24 mouse cellular contexts compared by ENCODE assay signal in genomic region chr10:89110917-89111316, GRCm38 (mm10).
"Had no signal": no experiment of that assay in that cellular context is flagged by ENCODE, and none has a peak within 500 bp of the region (broad histone marks: within the 10 kb centered on the region; RNA-seq: fewer than 3 reads in every experiment).

No protein-coding gene starts in this region.

- H3K4me1 ChIP-seq: heart, embryonic 10.5 days; heart, embryonic 12.5 days; hindbrain, embryonic 10.5 days; hindbrain, embryonic 12.5 days; intestine, embryonic 15.5 days; limb, embryonic 13.5 days; limb, embryonic 15.5 days; liver, embryonic 12.5 days had no signal

- ATAC-seq: hindbrain, embryonic 16.5 days; inflammation-experienced regulatory T-cells, adult 6 months; intestine, embryonic 15.5 days; intestine, postnatal 0 days; liver, embryonic 12.5 days had no signal

- DNase-seq: gastrocnemius, adult 2 months; gastrocnemius, postnatal 10 days; gastrocnemius, postnatal 25 days; heart, adult 18-20 months; heart, postnatal 4 days; kidney, adult 18-20 months; kidney, adult 8-10 months; kidney, postnatal 10 days; kidney, postnatal 25 days; layer of hippocampus, adult 9-11 months; layer of hippocampus, postnatal 36 days; left cerebral cortex, postnatal 4 days had no signal

- H3K36me3 ChIP-seq: heart, embryonic 10.5 days; heart, embryonic 12.5 days; hindbrain, embryonic 10.5 days; hindbrain, embryonic 12.5 days; intestine, embryonic 15.5 days; limb, embryonic 13.5 days; limb, embryonic 15.5 days; liver, embryonic 12.5 days had no signal

- H3K27me3 ChIP-seq: heart, embryonic 12.5 days; hindbrain, embryonic 12.5 days; intestine, embryonic 15.5 days; limb, embryonic 13.5 days; limb, embryonic 15.5 days; liver, embryonic 12.5 days had no signal

- H3K9ac ChIP-seq: heart, embryonic 12.5 days; hindbrain, embryonic 12.5 days; hindbrain, embryonic 14.5 days; intestine, embryonic 15.5 days; limb, embryonic 13.5 days; limb, embryonic 15.5 days; liver, embryonic 12.5 days had no signal

- H3K4me3 ChIP-seq: gastrocnemius, adult 2 months; heart, embryonic 10.5 days; heart, embryonic 12.5 days; hindbrain, embryonic 10.5 days; hindbrain, embryonic 12.5 days; intestine, embryonic 15.5 days; limb, embryonic 13.5 days; limb, embryonic 15.5 days; liver, embryonic 12.5 days had no signal

- H3K4me2 ChIP-seq: heart, embryonic 12.5 days; hindbrain, embryonic 12.5 days; hindbrain, embryonic 14.5 days; intestine, embryonic 15.5 days; limb, embryonic 13.5 days; limb, embryonic 15.5 days; liver, embryonic 12.5 days had no signal

- H3K27ac ChIP-seq: gastrocnemius, adult 2 months; heart, embryonic 10.5 days; hindbrain, embryonic 10.5 days; hindbrain, embryonic 12.5 days; hindbrain, embryonic 14.5 days; intestine, embryonic 15.5 days; limb, embryonic 13.5 days; limb, embryonic 15.5 days; liver, embryonic 12.5 days had no signal

- H3K9me3 ChIP-seq: heart, embryonic 10.5 days; heart, embryonic 12.5 days; hindbrain, embryonic 10.5 days; hindbrain, embryonic 12.5 days; intestine, embryonic 15.5 days; limb, embryonic 13.5 days; limb, embryonic 15.5 days; liver, embryonic 12.5 days had no signal
